Mouse (Mus musculus) forebrain, postnatal 0 days (tissue): ENCODE data around the gene Gm10282. TPM values are rescaled to one million over a fixed set of nuclear protein-coding genes. Genes with fewer than 3 reads are reported as not detected.

Source experiments
- ATAC-seq: fragments of 200-750 bp; cut with Nextera tagmentation; 2 replicates; pipeline ENCODE4 v1.8.0; 2017; ENCODE audit warnings: mild to moderate bottlenecking, moderate library complexity
- DNase-seq: peaks from one replicate; pipeline ENCODE4 v3.0.0-alpha.2; 2015
- H3K27ac ChIP-seq: fragments of 300-500 bp; sonication (generic); 2 replicates; pipeline ENCODE4 v1.5.1; 2014; ENCODE audit warnings: low read depth, mild to moderate bottlenecking, antibody characterized with exemption, low read length, moderate library complexity, mixed read lengths
- H3K27me3 ChIP-seq: fragments of 300-500 bp; sonication (generic); 2 replicates; pipeline ENCODE4 v1.6.1; 2014; ENCODE audit warnings: mild to moderate bottlenecking, low read length, mixed read lengths; ENCODE audit not compliant: insufficient read depth
- H3K36me3 ChIP-seq: fragments of 300-500 bp; sonication (generic); 2 replicates; pipeline ENCODE4 v1.6.1; 2014; ENCODE audit warnings: mild to moderate bottlenecking, moderate library complexity; ENCODE audit not compliant: insufficient read depth
- H3K4me1 ChIP-seq: fragments of 300-500 bp; sonication (generic); 2 replicates; pipeline ENCODE4 v1.6.1; 2014; ENCODE audit warnings: antibody characterized with exemption; ENCODE audit not compliant: insufficient read depth
- H3K4me2 ChIP-seq: fragments of 300-500 bp; sonication (generic); 2 replicates; pipeline ENCODE4 v1.6.1; 2014; ENCODE audit warnings: low read depth, mild to moderate bottlenecking, moderate library complexity
- H3K4me3 ChIP-seq: fragments of 300-500 bp; sonication (generic); 2 replicates; pipeline ENCODE4 v1.5.1; 2014; ENCODE audit warnings: low read depth, low read length, mixed read lengths
- H3K9ac ChIP-seq: fragments of 300-500 bp; sonication (generic); 2 replicates; pipeline ENCODE4 v1.6.1; 2014; ENCODE audit warnings: mild to moderate bottlenecking
- H3K9me3 ChIP-seq: fragments of 300-500 bp; sonication (generic); 2 replicates; pipeline ENCODE4 v1.6.1; 2016; ENCODE audit warnings: low read length
- CTCF ChIP-seq: sonication (generic); IDR thresholded peaks from 2 replicates; pipeline ENCODE4 v1.5.1; 2016; ENCODE audit warnings: antibody characterized with exemption, control low read depth, low read depth
- WGBS: fragments of 180-500 bp; shearing (Covaris S2); extraction: QIAGEN DNeasy Blood & Tissue Kit; methylation state at CpG from one replicate; pipeline ENCODE4 v1.1.7; 2014; 5-methylcytosine and 5-hydroxymethylcytosine counted together
- polyA plus RNA-seq: library from polyadenylated mRNA; unstranded; fragments of >200 nt; fragmentation: Nextera tagmentation; extraction: Ambion mirVana; gene quantifications from 2 replicates; pipeline ENCODE4 v1.2.1, GENCODE M21; 2015
- total RNA-seq: library from RNA; depleted of rRNA; stranded (reverse); fragments of >200 nt; gene quantifications from 2 replicates; pipeline ENCODE4 v1.2.3, GENCODE M21; 2014

Gene Gm10282
- total and polyA plus RNA-seq, 2 experiments from 2014 or later: 4.7 to 15.4 TPM

DNA sequence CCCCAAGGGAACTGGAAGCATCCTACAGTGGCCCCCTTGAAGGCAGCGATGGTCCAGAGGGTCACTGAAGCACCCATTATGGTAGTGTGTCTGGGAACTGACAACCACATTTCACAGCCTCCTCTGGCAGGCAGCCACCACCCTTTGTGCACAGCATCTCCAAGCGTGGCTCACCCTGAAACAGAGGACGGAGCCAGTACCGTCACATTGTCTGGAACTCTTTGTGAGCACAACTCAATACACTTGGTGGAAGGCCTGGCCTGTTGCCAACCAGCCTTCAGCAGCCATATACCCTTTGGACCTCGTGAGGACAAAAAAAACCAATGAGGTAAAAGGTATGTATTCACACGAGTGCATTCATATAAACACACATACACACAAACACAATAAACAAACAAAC lies 3.2 kb upstream of the Gm10282 start:
- H3K4me1 ChIP-seq: no peaks in the 10 kb centered on the region
- 11% methylated on average over 6 of the region's 6 CpGs for WGBS
- ATAC-seq (no peak), DNase-seq (no peak)
- H3K9me3 ChIP-seq: no peaks in the 10 kb centered on the region
- no peak overlapping the region for H3K4me2 ChIP-seq
- TF ChIP-seq CTCF: no peak
- no peak overlapping the region for H3K4me3 ChIP-seq
- no peak overlapping the region for H3K9ac ChIP-seq
- no peaks in the 10 kb centered on the region for H3K36me3 ChIP-seq
- H3K27ac ChIP-seq: no peak overlapping the region
- no peaks in the 10 kb centered on the region for H3K27me3 ChIP-seq

DNA sequence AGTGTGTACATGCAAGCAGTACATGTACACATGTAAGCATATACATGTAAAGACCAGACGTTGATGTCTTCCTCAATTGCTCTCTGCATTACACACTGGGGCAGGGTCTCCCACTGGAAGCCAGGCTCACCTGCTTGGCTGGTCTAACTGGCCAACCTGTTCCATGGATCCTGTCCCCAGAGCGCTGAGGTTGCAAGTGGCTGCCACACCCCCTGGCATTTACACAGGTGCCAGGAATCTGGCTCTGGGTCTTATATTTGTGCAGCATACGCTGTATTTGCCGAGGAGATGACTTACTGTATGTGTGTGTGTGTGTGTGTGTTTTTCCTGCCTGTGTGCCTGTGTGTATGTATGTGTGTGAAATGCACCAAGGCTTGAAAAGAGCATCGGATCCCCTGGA lies 1.9 kb upstream of the Gm10282 start:
- Histone ChIP-seq H3K4me1 (no peaks in the 10 kb centered on the region), H3K36me3 (no peaks in the 10 kb centered on the region), H3K9ac (no peak overlapping the region), H3K4me2 (no peak overlapping the region), H3K27ac (no peak overlapping the region), H3K27me3 (no peaks in the 10 kb centered on the region), H3K9me3 (no peaks in the 10 kb centered on the region), H3K4me3 (no peak overlapping the region)
- DNase-seq (no peak), ATAC-seq (no peak)
- TF ChIP-seq CTCF: no peak
- WGBS: 90% methylated on average over 5 of the region's 5 CpGs

DNA sequence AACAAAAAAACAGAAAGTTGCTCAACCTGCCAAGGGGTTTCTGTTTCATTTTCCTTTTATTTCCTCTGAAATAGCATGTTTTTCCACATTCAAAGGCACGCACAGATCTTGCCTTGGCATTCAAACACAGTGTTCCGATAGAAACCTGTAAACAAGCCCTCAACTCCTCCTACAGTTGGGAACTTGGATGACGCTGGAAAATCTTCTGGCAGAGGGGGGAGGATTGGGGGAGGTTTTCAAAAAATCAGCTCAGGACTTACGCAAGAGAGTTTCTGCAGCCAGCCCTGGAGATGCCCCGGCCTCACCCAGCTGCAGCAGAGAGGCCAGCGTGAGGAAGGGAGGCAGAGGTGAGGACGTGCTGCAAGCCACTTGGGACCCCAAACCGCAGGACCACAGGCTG lies 1.4 kb downstream of the Gm10282 start:
- Histone ChIP-seq H3K4me1 (no peaks in the 10 kb centered on the region), H3K4me2 (no peak overlapping the region), H3K9me3 (no peaks in the 10 kb centered on the region), H3K27me3 (no peaks in the 10 kb centered on the region), H3K4me3 (no peak overlapping the region), H3K36me3 (no peaks in the 10 kb centered on the region), H3K27ac (no peak overlapping the region), H3K9ac (no peak overlapping the region)
- ATAC-seq: no peak
- no peak for DNase-seq
- no peak for TF ChIP-seq CTCF
- 56% methylated on average over 8 of the region's 8 CpGs for WGBS

DNA sequence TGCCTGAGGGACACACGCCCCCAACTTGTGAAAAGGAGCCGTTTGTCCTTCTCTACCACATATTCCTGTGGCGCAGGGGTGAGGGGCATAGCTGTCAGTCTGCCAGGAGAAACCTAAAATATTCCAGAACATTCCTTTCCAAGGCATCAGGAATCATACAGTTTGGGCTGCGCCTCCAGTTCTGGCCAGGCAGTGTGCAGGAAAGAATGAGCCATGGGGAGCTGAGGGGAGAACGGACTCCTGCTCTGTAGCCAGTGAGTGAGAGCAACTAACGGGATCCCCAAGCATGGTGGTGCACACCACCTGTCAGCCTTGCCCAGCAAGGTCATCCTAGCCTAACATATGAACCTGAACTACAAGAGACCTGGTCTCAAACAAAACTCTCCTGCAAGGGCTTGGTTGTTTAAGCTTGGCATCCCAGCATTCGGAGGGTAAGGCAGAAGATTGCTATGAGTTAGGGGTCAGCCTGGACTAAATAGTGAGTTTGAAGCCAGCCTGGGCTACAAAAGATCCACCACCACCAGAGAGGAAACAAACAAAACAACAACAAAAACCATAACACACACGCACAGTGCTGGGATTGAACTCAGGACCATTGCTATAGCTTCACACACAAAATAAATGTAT lies 2.0 kb downstream of the Gm10282 start:
- Histone ChIP-seq H3K4me2 (no peak overlapping the region), H3K4me1 (no peaks in the 10 kb centered on the region), H3K27me3 (no peaks in the 10 kb centered on the region), H3K27ac (no peak overlapping the region), H3K36me3 (no peaks in the 10 kb centered on the region), H3K9me3 (no peaks in the 10 kb centered on the region), H3K9ac (no peak overlapping the region), H3K4me3 (no peak overlapping the region)
- DNase-seq (no peak), ATAC-seq (no peak)
- WGBS: 67% methylated on average over 8 of the region's 8 CpGs
- no peak for TF ChIP-seq CTCF

DNA sequence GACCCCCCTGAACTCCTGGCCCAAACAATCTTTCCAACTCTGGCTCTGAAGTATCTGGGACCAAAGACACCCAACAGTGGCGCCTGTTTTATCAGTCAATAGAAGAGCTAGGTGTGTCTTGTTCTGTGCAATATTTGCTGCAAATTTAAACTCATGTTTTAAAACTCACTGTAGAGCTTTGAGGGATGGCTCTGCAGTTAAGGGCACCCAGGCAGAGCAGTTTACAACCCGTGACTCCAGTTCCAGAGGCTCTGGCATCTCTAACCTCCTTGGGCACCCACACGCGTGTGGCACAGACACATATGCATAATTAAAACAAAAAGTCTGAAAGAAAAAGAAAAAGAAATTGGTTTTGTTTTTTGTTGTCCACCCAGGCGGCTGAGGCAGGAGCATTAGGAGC lies 3.6 kb downstream of the Gm10282 start:
- no peak for ATAC-seq
- H3K27me3 ChIP-seq: no peaks in the 10 kb centered on the region

DNA sequence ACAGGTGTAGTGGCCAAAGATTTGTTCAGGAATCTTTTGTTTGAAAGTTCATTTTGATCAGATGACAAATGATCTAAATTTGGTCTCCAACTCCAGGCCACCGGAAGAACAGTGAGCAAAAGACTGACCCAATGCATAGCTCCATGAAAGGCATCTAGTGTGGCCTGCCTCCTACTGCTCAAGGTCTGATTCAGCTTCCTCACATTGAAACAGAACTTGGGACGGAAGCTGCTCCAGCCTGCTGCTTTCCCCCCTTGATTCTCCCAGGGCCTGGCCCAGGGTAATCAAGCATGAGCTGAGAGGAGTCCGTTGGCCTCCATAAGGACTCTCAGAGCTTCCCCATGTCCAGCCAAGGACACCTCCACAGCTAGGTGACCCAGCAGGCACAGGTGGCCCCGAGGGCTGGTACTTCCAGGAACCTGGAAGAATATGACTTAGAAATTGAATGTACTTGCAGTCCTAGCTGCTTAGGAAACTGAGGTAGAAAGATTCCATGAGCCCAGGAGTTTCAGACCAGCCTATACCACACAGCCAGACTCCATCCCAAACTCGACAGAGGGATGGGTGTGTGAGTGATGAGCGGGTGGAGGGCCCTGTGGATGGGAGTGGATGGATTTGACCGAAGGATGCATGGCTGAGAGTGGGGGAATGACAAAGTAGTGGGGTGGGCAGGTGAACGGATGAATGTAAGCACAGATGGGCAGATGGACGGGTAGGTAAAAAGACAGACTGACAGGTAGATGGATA lies 4.2 kb downstream of the Gm10282 start:
- no peak for TF ChIP-seq CTCF
- H3K9ac ChIP-seq: no peak overlapping the region
- H3K27me3 ChIP-seq: no peaks in the 10 kb centered on the region
- H3K4me3 ChIP-seq: no peak overlapping the region
- H3K4me2 ChIP-seq: no peak overlapping the region
- H3K9me3 ChIP-seq: no peaks in the 10 kb centered on the region
- no peaks in the 10 kb centered on the region for H3K36me3 ChIP-seq
- no peak for ATAC-seq
- DNase-seq: no peak
- H3K27ac ChIP-seq: no peak overlapping the region
- H3K4me1 ChIP-seq: no peaks in the 10 kb centered on the region
- 79% methylated on average over 9 of the region's 9 CpGs for WGBS

More for the DNA sequence above, 3.6 kb downstream of the Gm10282 start:
- DNase-seq: no peak
- H3K9me3 ChIP-seq: no peaks in the 10 kb centered on the region
- whole genome bisulfite sequencing: 82% methylated on average over 5 of the region's 5 CpGs
- H3K36me3 ChIP-seq: no peaks in the 10 kb centered on the region
- H3K4me2 ChIP-seq: no peak overlapping the region
- H3K4me1 ChIP-seq: no peaks in the 10 kb centered on the region
- H3K4me3 ChIP-seq: no peak overlapping the region
- H3K9ac ChIP-seq: no peak overlapping the region
- TF ChIP-seq CTCF: no peak
- no peak overlapping the region for H3K27ac ChIP-seq

DNA sequence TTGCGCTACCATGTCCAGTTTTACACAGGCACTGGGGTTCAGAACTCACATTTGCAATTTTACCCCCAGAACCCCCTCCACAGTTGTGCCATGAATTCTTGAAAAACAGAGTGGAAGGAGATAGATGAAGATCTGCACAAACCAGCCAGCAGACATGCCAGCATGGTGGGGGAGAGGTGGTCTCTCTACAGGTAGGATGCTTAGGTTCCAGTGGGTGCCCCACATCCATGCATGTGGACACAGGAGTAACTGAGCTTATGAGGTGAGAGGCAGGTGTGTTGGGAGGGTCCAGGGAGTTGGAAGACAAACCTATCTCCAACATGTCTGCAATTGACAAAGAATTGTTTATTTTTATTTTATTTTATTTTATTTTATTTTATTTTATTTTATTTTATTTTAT lies 6.1 kb downstream of the Gm10282 start:
- ATAC-seq: no peak
- no peaks in the 10 kb centered on the region for H3K27me3 ChIP-seq
- H3K27ac ChIP-seq: no peak overlapping the region
- no peak overlapping the region for H3K4me2 ChIP-seq
- no peak for DNase-seq
- no peak for TF ChIP-seq CTCF
- H3K36me3 ChIP-seq: no peaks in the 10 kb centered on the region
- H3K9ac ChIP-seq: no peak overlapping the region
- no peaks in the 10 kb centered on the region for H3K9me3 ChIP-seq
- WGBS: 95% methylated on average over 1 of the region's 1 CpGs
- H3K4me3 ChIP-seq: no peak overlapping the region
- no peaks in the 10 kb centered on the region for H3K4me1 ChIP-seq
